Mouse (Mus musculus): Measurements from ENCODE around the gene Ccnk.

The Ccnk gene

DNA sequence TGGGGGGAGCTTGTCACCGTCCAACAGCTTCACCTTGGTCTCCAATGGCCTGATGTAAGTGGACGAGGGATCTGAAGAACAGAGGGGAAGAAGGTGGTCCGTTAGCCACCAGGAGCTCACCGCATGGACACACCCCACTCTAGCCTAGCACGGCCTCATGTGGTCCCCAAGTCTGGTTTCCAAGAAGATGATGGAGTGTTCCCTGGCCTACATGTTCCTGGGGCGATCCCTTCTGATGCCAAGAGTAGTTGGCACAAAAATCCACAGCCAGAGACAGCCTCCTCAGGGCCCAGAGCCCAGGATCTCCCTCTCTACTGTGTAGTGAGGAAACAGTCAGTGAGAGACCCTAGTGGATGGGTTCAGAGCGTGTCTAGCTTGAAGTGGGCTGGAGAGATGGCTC, 42.3 kb downstream of the Ccnk start:
- no peak for DNase-seq (ENCODE audit: low spot score in 2 of 2)

DNA sequence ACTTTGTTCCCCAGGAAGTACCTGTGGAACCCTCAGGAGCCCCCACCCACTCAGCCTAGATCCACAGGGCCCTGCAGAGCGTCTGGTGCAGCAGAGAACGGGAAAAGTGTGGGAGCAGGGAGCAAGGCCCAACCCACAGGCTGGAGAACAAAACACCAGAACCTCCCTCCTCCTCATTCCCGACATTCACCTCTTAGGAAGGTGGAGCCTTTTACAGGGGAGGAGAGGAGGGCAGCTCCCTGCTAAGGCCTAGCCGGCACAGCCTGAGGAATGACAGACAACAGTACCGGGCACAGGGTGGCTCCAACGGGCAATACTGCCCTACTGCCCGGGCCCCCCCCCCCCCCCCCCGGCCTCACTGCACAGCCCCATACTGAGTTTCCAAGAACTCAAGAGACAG, 44.0 kb downstream of the Ccnk start:
- no peak for DNase-seq (ENCODE audit: low spot score in 2 of 2)

DNA sequence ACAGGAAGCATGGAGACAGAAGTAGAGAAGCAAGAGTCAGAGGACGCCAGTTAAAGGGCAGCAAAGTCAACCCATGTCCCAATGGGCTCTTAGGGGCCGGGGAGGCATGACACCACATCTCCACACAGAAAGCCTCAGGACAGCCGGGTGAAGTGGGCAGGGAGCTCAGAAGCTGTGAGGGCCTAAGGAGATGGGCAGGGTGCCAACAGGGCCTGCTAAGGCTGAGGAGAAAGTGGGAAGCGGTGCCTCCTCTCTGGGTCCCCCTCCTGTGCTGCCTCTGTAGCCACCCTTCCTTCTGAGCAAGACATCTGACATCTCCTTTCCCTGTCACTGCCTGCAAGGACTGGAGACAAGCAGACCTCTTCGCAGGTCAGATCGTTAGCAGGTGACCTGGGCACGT, 46.4 kb downstream of the Ccnk start:
- no peak for DNase-seq (ENCODE audit: low spot score in 2 of 2)

DNA sequence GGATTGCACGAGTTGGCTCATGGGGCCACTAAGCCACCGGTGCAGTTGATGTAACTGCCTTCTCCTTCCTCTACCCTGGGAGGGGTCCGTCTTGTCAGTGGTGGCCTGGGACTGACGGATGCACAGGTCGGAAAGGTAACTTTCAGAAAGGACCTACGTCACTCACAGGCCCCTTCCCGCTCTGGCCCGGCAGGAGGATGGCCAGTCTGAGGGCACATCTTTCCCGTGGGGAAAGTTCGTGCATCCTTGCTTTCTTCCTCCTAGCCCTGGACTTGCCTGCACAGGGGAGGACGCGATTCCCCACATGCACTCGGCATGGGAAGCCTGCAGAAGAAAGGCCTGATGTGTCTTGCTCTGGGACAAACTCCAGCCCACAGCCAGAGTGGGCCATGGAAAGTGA, 46.8 kb downstream of the Ccnk start:
- no peak for DNase-seq (ENCODE audit: low spot score in 2 of 2)

DNA sequence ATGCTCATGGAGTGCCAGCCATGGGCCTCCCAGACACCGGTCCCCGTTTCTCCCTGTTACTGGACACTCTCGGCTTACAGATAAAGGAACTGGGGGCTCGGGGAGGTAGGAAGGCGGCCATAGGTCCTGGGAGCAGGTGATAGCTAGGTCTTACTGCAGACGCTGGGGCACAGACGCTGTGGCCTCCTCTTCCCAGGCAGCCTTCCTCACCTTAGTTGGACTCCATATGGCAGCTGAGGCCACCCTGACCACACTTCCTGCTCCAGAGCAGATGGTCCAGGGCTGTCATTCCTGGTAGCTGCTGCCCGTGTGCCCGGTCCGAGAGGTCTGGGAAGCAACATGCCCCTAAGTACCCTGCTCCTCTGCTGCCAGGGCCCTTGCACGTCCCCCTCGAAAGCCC, 47.6 kb downstream of the Ccnk start:
- no peak for DNase-seq (ENCODE audit: low spot score in 2 of 2)

DNA sequence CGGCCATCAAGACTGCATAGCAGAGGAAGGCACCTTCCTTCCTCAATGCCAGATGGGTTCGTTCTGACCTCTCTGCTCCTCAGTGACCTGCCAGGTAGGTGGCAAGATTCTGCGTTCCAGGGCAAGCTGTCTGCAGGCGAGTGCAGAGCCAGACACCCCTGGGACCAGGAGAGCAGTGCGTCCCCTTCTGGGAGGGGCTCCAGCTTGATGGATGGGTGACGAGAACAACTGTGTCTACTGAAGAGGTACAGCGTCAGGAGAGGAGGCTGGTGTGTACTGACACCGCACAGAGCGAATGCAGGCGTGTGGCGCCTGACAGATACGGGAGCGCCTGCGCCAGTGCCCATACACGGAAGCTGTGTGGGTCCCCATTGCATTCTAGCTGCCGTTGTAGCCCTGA, 48.1 kb downstream of the Ccnk start:
- no peak for DNase-seq (ENCODE audit: low spot score in 2 of 2)

DNA sequence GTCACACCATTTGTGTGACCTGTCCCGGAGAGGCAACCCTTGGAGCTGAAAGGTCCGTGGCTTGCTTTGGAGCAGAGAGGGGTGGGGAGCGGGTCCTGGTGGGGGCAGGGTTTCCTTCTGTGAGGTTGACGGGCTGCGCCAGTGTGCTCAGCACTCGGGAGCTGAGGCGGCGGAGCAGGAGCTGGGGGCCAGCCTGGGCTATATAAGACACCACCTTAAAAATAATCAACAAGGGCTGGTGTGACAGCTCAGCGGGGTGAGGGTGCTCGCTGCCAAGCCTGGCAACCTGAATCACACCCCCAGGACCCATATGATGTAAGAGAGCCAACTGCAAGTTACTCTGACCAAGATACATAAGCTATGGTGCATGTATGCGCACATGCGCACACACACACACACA, 50.7 kb downstream of the Ccnk start:
- DNase-seq (ENCODE audit: low spot score in 2 of 2) = no peak

DNA sequence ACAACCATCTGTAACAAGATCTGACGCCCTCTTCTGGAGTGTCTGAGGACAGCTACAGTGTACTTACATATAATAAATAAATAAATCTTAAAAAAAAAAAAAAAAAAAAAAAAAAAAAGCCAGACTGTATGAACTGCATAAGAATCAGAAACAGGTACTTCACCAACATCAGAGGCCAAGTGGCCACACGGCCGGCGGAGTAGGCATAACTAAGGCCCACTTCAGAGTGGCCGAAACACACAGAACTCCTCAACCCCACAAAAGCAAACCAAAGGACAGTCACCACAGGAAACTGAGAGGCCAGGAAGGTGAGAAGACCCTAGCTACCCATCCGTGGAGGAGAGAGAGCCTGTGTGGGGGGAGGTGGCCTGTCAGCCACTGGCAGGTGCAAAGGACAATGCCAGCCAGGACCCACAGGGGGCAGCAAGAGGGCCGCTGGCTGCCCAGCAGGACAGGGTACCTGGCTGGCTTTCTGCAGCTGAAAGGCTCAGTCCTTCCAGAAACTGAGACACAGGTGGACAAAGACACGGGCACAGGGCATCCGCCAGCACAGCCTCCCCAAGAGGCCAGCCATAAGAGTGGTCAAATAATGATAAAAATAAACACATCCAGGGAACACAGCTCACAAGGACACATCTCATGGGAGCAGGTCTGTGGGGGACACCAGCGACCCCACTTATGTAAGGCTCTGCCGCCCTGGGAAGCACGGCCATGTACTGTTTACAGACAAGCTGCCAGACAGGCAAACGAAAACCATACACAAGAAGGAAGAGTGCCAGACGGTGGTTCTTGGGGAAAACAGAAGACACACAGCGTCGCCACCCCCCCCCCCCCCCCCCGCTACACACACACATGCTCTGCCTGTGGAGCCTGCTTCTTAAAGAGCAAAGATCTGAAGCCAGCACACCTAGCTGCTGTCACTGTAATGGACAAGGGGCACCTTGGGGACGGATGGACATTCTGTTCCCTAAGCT, 51.7 kb downstream of the Ccnk start:
- peak; percentile 49 to 59 for DNase-seq (ENCODE audit: low spot score in 2 of 2)

DNA sequence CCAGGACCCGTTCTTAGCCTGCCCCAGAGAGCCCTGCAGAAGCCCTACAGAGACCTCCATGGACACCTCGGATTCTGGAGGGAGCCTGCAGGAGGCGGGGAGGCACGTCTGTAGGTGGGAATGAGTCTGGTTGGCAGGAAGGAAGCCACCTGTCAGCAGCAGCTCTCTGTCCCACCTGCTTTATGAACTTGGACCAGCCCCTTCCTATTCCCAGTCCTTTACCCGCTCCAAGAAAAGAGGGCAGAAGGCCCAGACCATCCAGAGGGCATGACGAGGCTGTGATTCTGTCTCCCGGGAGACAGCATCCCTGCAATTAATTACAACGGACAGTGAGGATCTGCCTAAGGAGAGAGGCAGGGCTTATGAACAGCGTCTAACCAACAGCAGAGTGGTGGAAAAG, 52.5 kb downstream of the Ccnk start:
- no peak for DNase-seq (ENCODE audit: low spot score in 2 of 2)

DNA sequence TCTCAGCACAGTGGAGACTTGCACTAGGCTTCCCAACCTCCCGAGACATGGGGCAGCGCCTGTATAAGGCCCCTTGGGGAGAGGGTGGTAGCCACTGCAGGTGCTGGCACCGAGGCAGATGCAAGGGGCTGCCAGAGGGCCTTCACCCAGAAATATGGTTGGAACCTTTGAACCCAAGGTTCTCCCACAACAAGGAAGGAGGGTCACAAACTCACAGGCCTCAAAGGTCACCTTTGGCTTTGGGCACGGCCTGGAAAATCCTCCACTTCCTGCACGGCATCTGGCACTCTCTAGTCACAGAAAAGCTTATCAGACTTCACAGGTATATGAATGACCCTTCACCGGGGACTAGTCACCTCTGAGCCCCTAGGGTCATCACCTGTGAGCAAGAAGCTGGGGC, 54.4 kb downstream of the Ccnk start:
- DNase-seq (ENCODE audit: low spot score in 2 of 2) = no peak

DNA sequence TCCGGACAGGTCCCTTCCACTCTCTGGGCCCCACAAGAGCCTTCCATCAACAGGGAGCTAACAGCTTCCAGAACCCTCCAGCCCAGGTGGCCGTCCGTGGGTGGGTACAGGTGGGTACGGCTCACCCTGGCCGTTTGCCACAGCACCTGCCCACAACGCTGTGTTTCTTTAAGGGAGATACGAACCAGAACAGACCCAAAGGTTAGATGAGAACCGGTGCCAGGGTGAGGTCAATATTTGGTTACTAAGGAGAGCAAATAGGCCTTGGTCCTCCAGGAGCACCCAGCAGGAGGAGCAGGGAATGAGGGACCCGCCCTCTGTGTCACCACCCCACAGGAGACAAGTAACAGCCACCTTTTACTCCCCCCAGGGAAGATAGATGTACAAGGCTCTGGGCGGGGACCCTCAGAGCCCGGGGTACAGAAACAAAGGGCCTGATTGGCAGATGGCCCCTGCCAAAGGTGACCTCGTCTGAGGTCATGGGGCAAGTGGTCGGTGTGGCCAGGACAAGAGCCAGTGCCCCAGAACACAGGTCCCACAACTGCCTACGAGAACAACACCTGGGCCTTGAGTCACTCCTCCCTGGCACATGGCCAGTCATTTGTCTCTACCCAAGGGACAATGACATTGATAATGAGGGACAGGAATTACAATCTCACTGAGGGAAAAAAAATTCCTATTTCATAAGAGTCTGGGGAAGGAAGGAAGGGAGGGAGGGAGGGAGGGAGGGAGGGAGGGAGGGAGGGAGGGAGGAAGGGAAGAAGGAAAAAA, 55.6 kb downstream of the Ccnk start:
- no peak for DNase-seq (ENCODE audit: low spot score in 2 of 2)

DNA sequence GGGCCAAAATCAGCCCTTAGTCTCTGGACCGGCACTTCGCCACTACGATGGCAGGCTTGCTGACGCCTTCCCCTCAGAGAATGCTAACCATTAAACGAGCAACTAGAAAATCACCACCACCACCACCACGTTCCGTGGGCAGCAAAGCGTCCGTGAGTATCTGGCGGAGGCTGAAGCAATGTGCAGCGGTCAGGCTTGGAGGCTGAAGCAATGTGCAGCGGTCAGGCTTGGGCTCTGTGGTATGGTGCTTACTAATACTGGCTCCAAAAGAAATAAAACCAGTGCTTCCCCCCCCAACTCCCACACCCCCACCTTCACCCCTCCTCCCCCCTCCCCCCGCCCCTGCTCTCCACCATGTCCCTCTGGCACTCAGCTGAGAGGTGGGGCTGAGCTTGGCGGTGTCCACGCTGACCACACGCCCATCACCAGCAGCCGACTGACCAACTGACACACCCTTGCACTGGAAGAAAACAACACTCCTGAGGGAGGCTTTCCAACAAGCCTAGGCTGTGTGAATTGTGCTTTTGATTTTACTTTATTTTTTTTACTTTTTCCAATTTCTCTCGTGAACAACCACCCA, 56.7 kb downstream of the Ccnk start:
- DNase-seq (ENCODE audit: low spot score in 2 of 2) = no peak

DNA sequence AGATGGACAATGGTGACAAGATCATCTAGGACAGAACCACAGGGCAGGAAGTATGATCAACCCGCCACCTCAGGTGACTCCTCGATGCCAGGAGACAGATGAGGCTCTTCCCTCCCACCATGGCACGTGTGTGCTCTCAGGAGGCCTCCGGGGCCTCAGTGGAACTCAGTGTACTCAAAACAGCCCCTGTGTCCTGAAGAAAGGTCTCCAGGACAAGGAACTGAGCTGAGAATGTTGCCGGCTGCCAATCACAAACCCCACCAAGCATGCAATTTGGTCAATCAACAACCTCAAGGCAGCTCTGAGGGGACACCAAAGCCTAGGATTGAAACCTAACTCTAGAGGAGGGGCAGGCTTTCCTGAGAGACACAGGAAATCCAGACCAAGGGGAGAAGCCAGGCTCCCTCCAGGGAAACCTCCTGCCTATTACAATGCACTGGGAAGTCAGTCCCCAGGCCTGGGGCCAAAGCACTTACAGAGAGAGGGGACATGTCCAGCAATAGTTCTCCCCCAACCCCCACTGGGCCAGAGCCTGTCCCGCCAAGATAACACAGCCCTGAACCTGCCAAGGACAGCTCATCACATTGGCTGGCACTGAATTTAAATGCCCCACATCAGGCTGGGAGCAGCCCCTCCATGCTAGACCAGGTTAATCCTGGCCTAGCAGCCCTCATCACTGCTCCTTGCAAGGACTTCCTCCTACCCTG, 58.1 kb downstream of the Ccnk start:
- no peak for DNase-seq (ENCODE audit: low spot score in 2 of 2)

DNA sequence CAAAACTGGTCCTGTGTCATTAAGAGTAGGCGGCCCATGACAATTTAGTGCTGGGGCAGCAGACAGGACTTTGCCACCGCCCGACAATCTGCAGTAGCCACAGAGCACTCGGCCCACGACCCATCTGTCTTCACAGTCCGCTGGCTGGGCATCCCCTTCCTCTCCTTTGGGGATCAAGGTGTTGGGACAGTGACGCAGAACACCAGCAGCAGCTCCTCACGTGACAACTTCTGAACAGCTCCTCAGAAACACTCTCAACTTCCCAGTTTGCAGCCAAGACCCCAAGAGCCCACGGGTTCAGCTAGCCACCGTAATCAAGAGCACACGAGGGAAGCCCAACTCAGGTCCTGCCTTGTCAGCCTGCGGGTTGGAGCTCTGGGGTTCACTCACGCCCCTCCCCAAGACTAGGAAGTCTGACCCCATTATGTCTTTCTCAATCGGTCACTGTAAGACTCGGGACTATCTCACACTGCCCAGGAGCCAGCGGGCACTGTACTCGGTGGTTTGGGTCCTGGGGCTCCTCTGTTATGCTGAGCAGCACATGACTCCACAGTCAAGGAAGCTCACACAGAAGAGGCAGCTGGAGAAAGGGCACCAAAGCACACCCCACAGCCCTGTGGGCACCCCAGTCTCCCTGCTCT, 59.1 kb downstream of the Ccnk start:
- no peak for DNase-seq (ENCODE audit: low spot score in 2 of 2)

DNA sequence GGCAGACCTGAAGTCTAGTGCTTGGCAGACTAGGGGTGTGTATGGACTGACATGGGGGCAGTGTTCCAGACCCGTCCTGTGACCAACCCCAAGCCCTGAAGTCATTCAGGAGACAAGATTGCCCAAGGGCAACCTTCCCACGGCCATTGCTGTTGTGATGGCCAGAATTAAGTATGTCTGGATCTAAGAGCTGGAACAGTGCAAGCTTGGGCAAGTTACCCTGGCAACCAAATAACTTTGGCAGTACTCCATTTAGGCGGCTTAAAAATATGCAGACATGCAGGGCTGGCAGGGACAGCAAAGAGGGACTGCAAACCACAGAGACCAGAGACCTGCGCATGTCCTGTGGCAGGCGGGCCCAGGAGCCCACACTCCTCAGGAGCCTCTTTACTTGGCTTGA, 60.1 kb downstream of the Ccnk start:
- DNase-seq (ENCODE audit: low spot score in 2 of 2) = peak in 1 of 2 experiments; percentile 64

DNA sequence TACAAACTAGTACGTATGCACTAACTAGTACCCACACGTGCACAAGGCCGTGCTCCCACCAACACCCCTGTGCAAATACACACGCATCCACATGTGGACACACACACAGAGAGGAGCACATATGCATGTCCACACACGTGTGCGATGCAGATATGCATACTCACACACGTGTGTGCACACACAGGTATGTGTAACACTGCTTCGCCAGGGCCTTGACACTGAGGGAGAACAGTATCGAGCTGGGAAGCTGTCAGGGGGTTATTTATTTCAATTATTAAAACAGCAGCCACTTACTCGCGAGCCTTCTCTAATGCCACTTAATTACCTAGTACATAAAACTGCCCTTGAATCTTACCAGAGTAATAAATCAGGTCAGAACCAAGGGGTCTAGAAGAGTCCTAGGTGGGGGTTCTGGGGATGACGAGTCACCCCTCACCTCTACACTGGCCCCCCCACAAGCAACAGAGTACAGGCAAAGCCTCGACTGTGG, 61.1 kb downstream of the Ccnk start:
- no peak for DNase-seq (ENCODE audit: low spot score in 2 of 2)

DNA sequence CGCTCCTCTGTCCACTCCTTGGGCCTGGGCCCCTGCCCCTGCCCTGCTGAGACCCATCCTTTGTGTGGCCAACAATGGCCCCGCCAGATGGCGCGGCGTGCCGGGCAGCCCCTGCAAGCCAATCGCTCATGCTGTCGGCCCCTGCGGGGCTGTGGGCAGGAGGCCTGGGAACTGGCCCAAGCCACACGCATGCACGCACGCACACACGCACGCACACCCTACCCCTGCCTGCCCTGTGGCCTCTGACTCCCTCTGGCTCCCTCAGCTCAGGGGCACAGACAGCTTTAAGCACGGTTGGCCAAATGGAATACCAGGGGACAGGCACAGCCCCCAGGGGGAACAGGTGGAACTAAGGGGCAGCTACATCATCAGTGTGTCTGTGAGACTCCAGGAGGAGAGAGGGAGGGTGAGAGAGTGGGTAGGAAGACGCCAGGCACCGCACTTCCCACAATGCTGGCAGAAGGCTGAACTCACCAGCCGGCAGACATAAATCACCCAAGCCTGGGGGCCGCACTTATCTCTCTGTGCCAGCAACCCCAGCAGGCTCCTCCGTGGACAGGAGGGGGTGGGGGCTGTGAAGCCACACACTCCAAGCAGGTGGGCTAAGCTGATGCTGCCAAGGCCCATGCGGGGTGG, 61.7 kb downstream of the Ccnk start:
- DNase-seq (ENCODE audit: low spot score in 2 of 2) = peak; percentile 49 to 66

DNA sequence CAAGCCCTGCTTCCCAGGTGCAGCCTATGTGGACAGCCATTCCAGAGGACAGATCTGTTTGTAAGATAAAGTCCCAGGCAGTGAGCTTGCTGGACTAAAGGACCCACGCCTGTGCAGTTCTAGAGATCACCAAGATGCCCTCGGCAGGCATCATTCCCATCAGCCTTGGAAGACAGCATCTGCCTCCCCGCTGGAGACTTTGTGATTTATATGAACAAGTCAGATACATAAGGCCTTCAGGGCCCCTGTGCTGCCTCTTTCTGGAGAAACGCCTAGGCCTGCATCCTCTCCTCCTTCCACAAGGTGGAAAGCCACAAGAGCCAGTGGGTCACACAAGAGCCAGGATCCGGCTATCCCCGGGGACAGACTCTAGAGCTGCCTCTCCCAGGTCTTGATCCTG, 62.2 kb downstream of the Ccnk start:
- no peak for DNase-seq (ENCODE audit: low spot score in 2 of 2)

DNA sequence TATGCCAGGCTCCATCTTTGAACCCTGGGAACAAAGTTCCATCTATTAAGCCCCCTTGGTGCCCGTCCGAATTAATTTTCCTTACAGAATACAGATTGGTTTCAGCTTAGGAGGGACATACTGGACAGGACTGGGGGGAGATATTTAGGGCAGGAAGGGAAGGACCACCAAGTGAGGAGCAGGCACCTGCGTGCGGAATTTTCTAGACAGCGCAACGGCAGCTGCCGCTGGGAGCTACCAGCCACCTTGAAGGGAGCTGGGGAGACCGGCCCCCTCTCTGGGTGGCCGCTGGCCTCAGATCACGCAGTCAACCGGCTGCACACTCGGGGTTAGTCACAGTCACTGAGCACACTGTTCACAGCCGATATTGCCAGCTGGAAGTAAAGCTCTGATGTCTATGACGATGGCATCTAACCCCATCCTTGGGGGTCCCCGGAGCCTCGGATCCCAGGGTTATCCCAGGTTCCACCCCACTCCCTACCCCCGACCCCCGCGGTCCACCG, 62.9 kb downstream of the Ccnk start:
- no peak for DNase-seq (ENCODE audit: low spot score in 2 of 2)

DNA sequence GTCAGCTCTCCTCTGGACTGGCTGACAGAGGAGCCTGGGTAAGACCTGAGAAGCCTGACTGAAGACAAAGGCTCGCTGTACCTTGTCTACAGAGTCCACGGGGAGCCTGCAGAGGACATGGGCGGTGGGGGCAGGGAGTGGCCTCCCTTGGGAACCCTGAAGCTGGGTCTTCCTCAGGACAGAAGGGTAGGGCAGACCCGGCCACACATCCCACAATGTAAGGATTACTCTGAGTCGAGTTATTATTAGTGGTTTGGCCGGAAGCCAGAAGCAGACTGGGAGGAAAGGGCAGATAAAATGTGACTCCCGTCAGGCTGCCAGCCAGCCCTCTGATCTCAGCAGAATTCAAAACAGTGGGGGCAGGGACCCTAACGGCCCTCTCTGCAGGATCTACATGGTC, 65.4 kb downstream of the Ccnk start:
- DNase-seq (ENCODE audit: low spot score in 2 of 2) = no peak

DNA sequence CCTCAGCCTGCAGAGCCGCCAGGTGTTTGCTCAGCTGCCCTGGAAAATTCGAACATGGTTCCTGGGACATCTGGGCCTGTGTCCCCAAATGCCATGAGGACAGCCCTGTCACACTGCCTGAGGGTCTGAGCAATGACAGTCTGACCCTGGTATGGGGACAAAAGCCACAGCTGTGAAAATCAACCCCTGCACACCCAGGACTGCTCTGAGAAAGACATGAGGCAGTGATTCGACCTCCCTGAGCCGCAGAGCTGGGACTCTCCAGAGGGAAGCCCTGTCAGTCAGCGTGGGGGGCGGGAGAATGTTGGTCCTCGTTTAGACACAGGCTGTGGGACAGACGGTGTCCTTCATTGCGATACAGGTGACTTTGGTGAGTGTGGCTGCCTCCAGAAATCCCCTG, 66.2 kb downstream of the Ccnk start:
- no peak for DNase-seq (ENCODE audit: low spot score in 2 of 2)

Data from cerebellum, postnatal 4 days (tissue).